Mouse (Mus musculus) heart, embryonic 16.5 days (tissue): ENCODE data around the gene Clcn1. TPM values are rescaled to one million over a fixed set of nuclear protein-coding genes. Genes with fewer than 3 reads are reported as not detected.
A peak's percentile ranks its signal among the peaks of the same experiment; 100 is the strongest.

Source experiments
- ATAC-seq: fragments of 200-750 bp; cut with Nextera tagmentation; replicated peaks from 2 replicates; pipeline ENCODE4 v1.8.0; 2017; ENCODE audit warnings: moderate number of reproducible peaks; ENCODE audit not compliant: insufficient read depth, low FRiP score; ENCODE audit errors: extremely low read depth
- H3K27ac ChIP-seq: fragments of 300-500 bp; sonication (generic); 2 replicates; pipeline ENCODE4 v1.5.1; 2014; ENCODE audit warnings: mild to moderate bottlenecking, low read length, control low read depth, moderate library complexity
- H3K27me3 ChIP-seq: fragments of 300-500 bp; sonication (generic); 2 replicates; pipeline ENCODE4 v1.6.1; 2014; ENCODE audit warnings: low read length, mixed read lengths; ENCODE audit not compliant: control insufficient read depth, insufficient read depth
- H3K36me3 ChIP-seq: fragments of 300-500 bp; sonication (generic); 2 replicates; pipeline ENCODE4 v1.6.1; 2014; ENCODE audit not compliant: control insufficient read depth, insufficient read depth
- H3K4me1 ChIP-seq: fragments of 300-500 bp; sonication (generic); 2 replicates; pipeline ENCODE4 v1.6.1; 2014; ENCODE audit warnings: low read length, mixed read lengths; ENCODE audit not compliant: control insufficient read depth, insufficient read depth
- H3K4me2 ChIP-seq: fragments of 300-500 bp; sonication (generic); 2 replicates; pipeline ENCODE4 v1.6.1; 2014; ENCODE audit warnings: low read depth, mild to moderate bottlenecking, control low read depth, low read length
- H3K4me3 ChIP-seq: fragments of 300-500 bp; sonication (generic); 2 replicates; pipeline ENCODE4 v1.5.1; 2014; ENCODE audit warnings: mild to moderate bottlenecking, control low read depth, low read length
- H3K9ac ChIP-seq: fragments of 300-500 bp; sonication (generic); 2 replicates; pipeline ENCODE4 v1.6.1; 2014; ENCODE audit warnings: low read length, control low read depth
- H3K9me3 ChIP-seq: fragments of 300-500 bp; sonication (generic); replicated peaks from 2 replicates; pipeline ENCODE4 v1.6.1; 2016; ENCODE audit warnings: low read length; ENCODE audit not compliant: control insufficient read depth
- WGBS: fragments of 180-500 bp; shearing (Covaris S2); extraction: QIAGEN DNeasy Blood & Tissue Kit; methylation state at CpG from one replicate; pipeline ENCODE4 v1.1.7; 2014; 5-methylcytosine and 5-hydroxymethylcytosine counted together
- polyA plus RNA-seq: library from polyadenylated mRNA; unstranded; fragments of >200 nt; fragmentation: Nextera tagmentation; extraction: Ambion mirVana; gene quantifications from 2 replicates; pipeline ENCODE4 v1.2.1, GENCODE M21; 2015

The Clcn1 gene
- polyA plus RNA-seq, 1 experiment from 2014 or later = 0.45 TPM

DNA sequence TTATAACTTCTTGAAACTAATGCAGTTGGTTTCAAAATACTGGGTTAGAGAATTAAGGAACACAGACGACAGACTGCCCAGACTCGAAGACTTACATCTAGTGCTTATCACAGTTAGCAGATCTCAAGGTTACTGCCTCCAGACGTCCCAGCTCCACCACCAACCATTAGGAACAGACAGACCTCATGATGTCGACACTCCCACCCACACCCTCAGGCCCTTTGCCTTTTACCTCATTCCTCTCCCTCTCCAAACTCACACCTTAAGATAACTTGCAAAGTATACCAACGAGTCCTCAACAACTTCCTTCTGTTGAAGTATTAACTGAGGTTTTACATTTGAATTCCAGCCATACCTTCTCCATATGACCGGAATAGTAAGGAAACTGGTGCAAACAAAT, 26.1 kb upstream of the Clcn1 start:
- H3K4me1 ChIP-seq = peaks cover 2% of the 10 kb centered on the region; the same call in 1 of the 2 replicates
- no peak overlapping the region for H3K4me2 ChIP-seq
- ATAC-seq = no peak
- H3K4me3 ChIP-seq = no peak overlapping the region
- H3K9ac ChIP-seq = no peak overlapping the region
- no peaks in the 10 kb centered on the region for H3K27me3 ChIP-seq
- H3K9me3 ChIP-seq = no peaks in the 10 kb centered on the region
- H3K36me3 ChIP-seq = no peaks in the 10 kb centered on the region
- no peak overlapping the region for H3K27ac ChIP-seq
- WGBS = 37% methylated on average over 6 of the region's 6 CpGs

- no peaks in the 10 kb centered on the region for H3K27me3 ChIP-seq
- no peaks in the 10 kb centered on the region for H3K9me3 ChIP-seq
- WGBS = 19% methylated on average over 20 of the region's 20 CpGs
- H3K4me1 ChIP-seq = peaks cover 5% of the 10 kb centered on the region; the same call in 1 of the 2 replicates
- H3K4me3 ChIP-seq = peak within 1 kb of the TSS; percentile 21
- H3K27ac ChIP-seq = no peak within 1 kb of the TSS
- H3K4me2 ChIP-seq = peak within 1 kb of the TSS; percentile 46
- no peak for ATAC-seq
- H3K36me3 ChIP-seq = no peaks in the 10 kb centered on the region
- peak within 1 kb of the TSS; percentile 55; the same call in 1 of the 2 replicates for H3K9ac ChIP-seq
Observed at GRCm38 (mm10) chr6:42261524-42262170, 24.8 kb upstream of the Clcn1 start, which contains the start of gene Tmem139. Gene Tmem139, plus strand, starts transcription at chr6:42261970.

- under 1% methylated on average over 49 of the region's 51 CpGs for WGBS
- H3K4me2 ChIP-seq = peak within 1 kb of the TSS; percentile 82
- H3K27ac ChIP-seq = peak within 1 kb of the TSS; percentile 90
- peaks cover 25% of the 10 kb centered on the region for H3K36me3 ChIP-seq
- no peaks in the 10 kb centered on the region for H3K9me3 ChIP-seq
- H3K4me1 ChIP-seq = peaks cover 7% of the 10 kb centered on the region; the same call in 1 of the 2 replicates
- H3K27me3 ChIP-seq = no peaks in the 10 kb centered on the region
- peak; percentile 99 for ATAC-seq
- H3K9ac ChIP-seq = peak within 1 kb of the TSS; percentile 94
- H3K4me3 ChIP-seq = peak within 1 kb of the TSS; percentile 82
Observed at GRCm38 (mm10) chr6:42264626-42265312, 21.7 kb upstream of the Clcn1 start, which contains the start of gene Casp2. Gene Casp2, plus strand, starts transcription at chr6:42264985.

DNA sequence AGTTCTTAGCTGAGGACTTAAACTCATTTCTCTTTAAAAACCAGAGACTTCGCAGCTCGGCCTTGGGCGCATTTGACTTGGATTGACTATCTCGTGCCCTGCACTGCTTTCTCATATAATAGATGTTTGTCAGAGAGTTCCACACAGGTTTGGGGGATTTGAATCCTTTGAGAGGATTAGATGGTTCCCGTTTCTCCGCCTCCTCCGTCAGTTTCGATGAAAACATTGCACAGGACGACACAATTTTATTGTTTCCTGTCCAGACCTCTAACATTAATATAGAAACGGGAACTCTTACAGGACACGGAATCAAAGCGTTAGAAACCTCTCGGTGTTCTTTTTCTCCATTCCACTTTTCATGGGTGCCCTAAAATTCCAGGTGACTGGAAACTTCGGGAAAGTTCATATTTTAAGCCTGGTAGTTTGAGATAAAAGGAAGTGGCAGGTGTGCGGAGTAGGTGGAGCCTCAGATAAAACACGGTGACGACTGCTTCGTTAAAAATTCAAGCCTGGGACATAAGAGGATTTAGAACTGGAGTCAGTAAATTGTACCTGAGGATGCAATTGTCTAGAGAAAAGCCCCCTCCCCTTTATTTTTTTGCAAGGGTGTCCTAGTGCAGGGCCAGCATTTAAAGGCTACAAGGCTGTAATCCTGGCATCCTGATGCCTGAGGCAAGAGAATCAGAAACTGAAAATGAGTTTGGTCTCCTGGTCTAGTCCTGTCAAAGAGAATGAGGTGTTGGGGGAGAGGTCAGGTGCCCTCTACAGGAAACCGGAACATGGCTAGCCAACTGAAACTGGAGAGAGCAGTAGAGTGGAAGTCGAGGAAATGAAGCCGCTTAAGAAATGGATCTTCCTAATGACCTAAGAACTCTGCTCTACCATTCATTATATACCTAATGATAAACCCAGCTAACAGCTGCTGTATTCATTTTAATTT, 20.8 kb upstream of the Clcn1 start:
- H3K4me1 ChIP-seq = peaks cover 10% of the 10 kb centered on the region; the same call in 1 of the 2 replicates
- peak overlapping the region; percentile 82 for H3K4me2 ChIP-seq
- peaks cover 29% of the 10 kb centered on the region for H3K36me3 ChIP-seq
- under 1% methylated on average over 21 of the region's 21 CpGs for WGBS
- H3K4me3 ChIP-seq = peak overlapping the region; percentile 82
- peak overlapping the region; percentile 90 for H3K27ac ChIP-seq
- peak overlapping the region; percentile 94 for H3K9ac ChIP-seq
- ATAC-seq = no peak
- no peaks in the 10 kb centered on the region for H3K9me3 ChIP-seq
- H3K27me3 ChIP-seq = no peaks in the 10 kb centered on the region

DNA sequence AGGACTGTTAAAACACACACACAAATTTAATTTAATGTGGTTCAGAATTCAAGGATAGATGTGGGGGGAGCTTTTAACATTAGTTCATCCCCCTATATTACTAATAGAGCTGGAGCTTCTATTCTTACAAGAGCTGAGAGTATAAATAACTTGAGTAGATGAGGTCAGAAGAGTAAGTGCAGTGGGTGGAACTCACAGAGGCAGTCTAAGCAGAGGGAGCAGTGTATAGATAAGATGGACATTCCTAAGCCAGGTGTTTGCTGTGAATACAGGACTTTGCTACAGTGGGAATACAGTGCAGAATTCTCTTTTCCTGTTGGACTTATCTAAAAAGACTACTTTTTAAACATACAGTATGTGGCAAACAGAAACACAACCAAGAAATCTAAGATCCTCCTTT, 15.7 kb upstream of the Clcn1 start:
- no peak overlapping the region for H3K4me2 ChIP-seq
- peaks cover 59% of the 10 kb centered on the region for H3K36me3 ChIP-seq
- peaks cover 10% of the 10 kb centered on the region; the same call in 1 of the 2 replicates for H3K4me1 ChIP-seq
- no peak overlapping the region for H3K27ac ChIP-seq
- H3K9ac ChIP-seq = no peak overlapping the region
- no peak overlapping the region for H3K4me3 ChIP-seq
- H3K9me3 ChIP-seq = no peaks in the 10 kb centered on the region
- ATAC-seq = peak; percentile 64
- H3K27me3 ChIP-seq = no peaks in the 10 kb centered on the region

- Histone ChIP-seq H3K4me3 (no peak overlapping the region), H3K9me3 (no peaks in the 10 kb centered on the region), H3K9ac (no peak overlapping the region), H3K4me1 (peaks cover 2% of the 10 kb centered on the region; the same call in 1 of the 2 replicates), H3K27me3 (no peaks in the 10 kb centered on the region), H3K4me2 (no peak overlapping the region), H3K36me3 (peaks cover 74% of the 10 kb centered on the region), H3K27ac (no peak overlapping the region)
- 54% methylated on average over 2 of the region's 2 CpGs for WGBS
- no peak for ATAC-seq
Observed at GRCm38 (mm10) chr6:42276151-42276550, 10.3 kb upstream of the Clcn1 start.

DNA sequence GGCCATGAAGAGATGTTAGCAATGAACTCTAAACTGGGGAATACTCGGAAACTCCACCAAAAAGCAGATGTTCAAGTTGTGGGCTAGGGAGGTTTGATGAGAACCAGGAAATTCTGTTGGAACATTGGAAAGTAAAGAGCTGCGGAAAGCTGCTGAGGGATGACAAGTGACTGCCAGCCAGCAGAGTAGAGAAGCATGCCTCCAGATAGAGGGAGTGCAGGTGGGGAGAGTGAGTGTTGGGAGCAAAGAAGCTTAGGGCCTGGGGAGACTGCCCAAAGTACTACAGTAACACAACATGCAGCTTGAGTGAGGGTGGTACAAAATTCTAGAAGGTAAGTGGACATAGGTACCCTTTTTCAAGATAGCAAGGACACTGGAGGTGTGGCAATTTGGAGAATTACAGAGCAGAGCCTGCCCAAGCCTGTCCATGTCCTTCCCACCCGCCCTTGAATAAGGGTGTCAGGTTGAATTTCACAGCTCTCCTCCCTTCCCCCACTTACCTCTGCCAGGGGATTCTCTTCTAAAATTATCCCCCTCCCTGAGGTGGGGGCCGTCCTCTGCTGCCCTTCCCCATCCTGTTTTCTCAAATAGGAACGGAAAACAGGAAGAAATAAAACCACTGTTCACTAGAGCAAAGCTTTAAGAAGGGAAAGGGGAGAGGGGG, 3.5 kb upstream of the Clcn1 start:
- Histone ChIP-seq H3K27ac (peak overlapping the region; percentile 45), H3K4me3 (no peak overlapping the region), H3K27me3 (no peaks in the 10 kb centered on the region), H3K9me3 (no peaks in the 10 kb centered on the region), H3K4me1 (peaks cover 11% of the 10 kb centered on the region), H3K4me2 (no peak overlapping the region), H3K36me3 (peaks cover 37% of the 10 kb centered on the region), H3K9ac (no peak overlapping the region)
- ATAC-seq = no peak; the same call in 1 of the 2 replicates
- WGBS = 53% methylated on average over 5 of the region's 5 CpGs

- Histone ChIP-seq H3K27ac (no peak overlapping the region), H3K4me2 (no peak overlapping the region), H3K36me3 (0 out of 2 replicates have a peak, but pooled peaks cover 3% of the 10 kb centered on the region), H3K27me3 (no peaks in the 10 kb centered on the region), H3K9me3 (no peaks in the 10 kb centered on the region), H3K4me1 (peaks cover 11% of the 10 kb centered on the region), H3K4me3 (no peak overlapping the region), H3K9ac (no peak overlapping the region)
- no peak for ATAC-seq
Observed at GRCm38 (mm10) chr6:42287562-42287961, 1.1 kb downstream of the Clcn1 start.
